Mouse (Mus musculus) heart, embryonic 16.5 days (tissue): ENCODE measurements around the gene Ldhb. TPM values are rescaled to one million over a fixed set of nuclear protein-coding genes. Genes with fewer than 3 reads are reported as not detected.
"Not testable (repeated sequence)": the region's sequence is repeated elsewhere in the genome, so short reads cannot be mapped to it uniquely, and the experiment has no call there.

ENCODE experiments used
- ATAC-seq: fragments of 200-750 bp; cut with Nextera tagmentation; replicated peaks from 2 replicates; pipeline ENCODE4 v1.8.0; 2017; ENCODE audit warnings: moderate number of reproducible peaks; ENCODE audit not compliant: insufficient read depth, low FRiP score; ENCODE audit errors: extremely low read depth
- H3K27ac ChIP-seq: fragments of 300-500 bp; sonication (generic); 2 replicates; pipeline ENCODE4 v1.5.1; 2014; ENCODE audit warnings: mild to moderate bottlenecking, low read length, control low read depth, moderate library complexity
- H3K27me3 ChIP-seq: fragments of 300-500 bp; sonication (generic); 2 replicates; pipeline ENCODE4 v1.6.1; 2014; ENCODE audit warnings: low read length, mixed read lengths; ENCODE audit not compliant: control insufficient read depth, insufficient read depth
- H3K36me3 ChIP-seq: fragments of 300-500 bp; sonication (generic); 2 replicates; pipeline ENCODE4 v1.6.1; 2014; ENCODE audit not compliant: control insufficient read depth, insufficient read depth
- H3K4me1 ChIP-seq: fragments of 300-500 bp; sonication (generic); 2 replicates; pipeline ENCODE4 v1.6.1; 2014; ENCODE audit warnings: low read length, mixed read lengths; ENCODE audit not compliant: control insufficient read depth, insufficient read depth
- H3K4me2 ChIP-seq: fragments of 300-500 bp; sonication (generic); 2 replicates; pipeline ENCODE4 v1.6.1; 2014; ENCODE audit warnings: low read depth, mild to moderate bottlenecking, control low read depth, low read length
- H3K4me3 ChIP-seq: fragments of 300-500 bp; sonication (generic); 2 replicates; pipeline ENCODE4 v1.5.1; 2014; ENCODE audit warnings: mild to moderate bottlenecking, control low read depth, low read length
- H3K9ac ChIP-seq: fragments of 300-500 bp; sonication (generic); 2 replicates; pipeline ENCODE4 v1.6.1; 2014; ENCODE audit warnings: low read length, control low read depth
- H3K9me3 ChIP-seq: fragments of 300-500 bp; sonication (generic); replicated peaks from 2 replicates; pipeline ENCODE4 v1.6.1; 2016; ENCODE audit warnings: low read length; ENCODE audit not compliant: control insufficient read depth
- WGBS: fragments of 180-500 bp; shearing (Covaris S2); extraction: QIAGEN DNeasy Blood & Tissue Kit; methylation state at CpG from one replicate; pipeline ENCODE4 v1.1.7; 2014; 5-methylcytosine and 5-hydroxymethylcytosine counted together
- polyA plus RNA-seq: library from polyadenylated mRNA; unstranded; fragments of >200 nt; fragmentation: Nextera tagmentation; extraction: Ambion mirVana; gene quantifications from 2 replicates; pipeline ENCODE4 v1.2.1, GENCODE M21; 2015

The Ldhb gene
- polyA plus RNA-seq, 1 experiment from 2014 or later = 1,779 TPM

- Histone ChIP-seq H3K4me1 (peaks cover 26% of the 10 kb centered on the region), H3K36me3 (peaks cover 22% of the 10 kb centered on the region), H3K4me2 (peak overlapping the region; percentile 81), H3K27ac (peak overlapping the region; percentile 97), H3K9ac (peak overlapping the region; percentile 92), H3K4me3 (peak overlapping the region; percentile 86), H3K27me3 (no peaks in the 10 kb centered on the region), H3K9me3 (no peaks in the 10 kb centered on the region)
- no peak for ATAC-seq
- WGBS = 9% methylated on average over 10 of the region's 10 CpGs
Measured at GRCm38 (mm10) chr6:142506338-142507032, 1.3 kb downstream of the Ldhb start.

- H3K9ac ChIP-seq = peak overlapping the region; percentile 21
- no peak for ATAC-seq
- peaks cover 17% of the 10 kb centered on the region for H3K4me1 ChIP-seq
- no peak overlapping the region; the same call in 1 of the 2 replicates for H3K27ac ChIP-seq
- no peaks in the 10 kb centered on the region for H3K27me3 ChIP-seq
- H3K4me2 ChIP-seq = peak overlapping the region; percentile 52
- H3K9me3 ChIP-seq = no peaks in the 10 kb centered on the region
- H3K4me3 ChIP-seq = peak overlapping the region; percentile 29
- peaks cover 42% of the 10 kb centered on the region for H3K36me3 ChIP-seq
- WGBS = 77% methylated on average over 8 of the region's 8 CpGs
Measured at GRCm38 (mm10) chr6:142503601-142504000, 4.2 kb downstream of the Ldhb start.

- peaks cover 10% of the 10 kb centered on the region for H3K4me1 ChIP-seq
- peaks cover 52% of the 10 kb centered on the region for H3K36me3 ChIP-seq
- H3K9me3 ChIP-seq = no peaks in the 10 kb centered on the region
- H3K27me3 ChIP-seq = no peaks in the 10 kb centered on the region
- H3K4me2 ChIP-seq = no peak overlapping the region
- no peak overlapping the region for H3K9ac ChIP-seq
- H3K4me3 ChIP-seq = no peak overlapping the region
- H3K27ac ChIP-seq = no peak overlapping the region
- WGBS = 83% methylated on average over 10 of the region's 10 CpGs
- no peak for ATAC-seq
Measured at GRCm38 (mm10) chr6:142502519-142503125, 5.1 kb downstream of the Ldhb start.

GRCm38 (mm10) chr6:142490114-142490513 lies 17.6 kb downstream of the Ldhb start:
- not testable (repeated sequence) for H3K4me3 ChIP-seq, H3K9ac ChIP-seq, H3K27me3 ChIP-seq, ATAC-seq, H3K4me2 ChIP-seq, H3K9me3 ChIP-seq, H3K27ac ChIP-seq, H3K4me1 ChIP-seq
- WGBS = 89% methylated on average over 6 of the region's 6 CpGs
- H3K36me3 ChIP-seq = peaks cover 54% of the 10 kb centered on the region

- ATAC-seq = no peak
- Histone ChIP-seq H3K4me3 (no peak overlapping the region), H3K4me1 (peaks cover 10% of the 10 kb centered on the region), H3K9me3 (no peaks in the 10 kb centered on the region), H3K27me3 (no peaks in the 10 kb centered on the region), H3K27ac (no peak overlapping the region), H3K36me3 (peaks cover 38% of the 10 kb centered on the region), H3K4me2 (no peak overlapping the region), H3K9ac (no peak overlapping the region)
- WGBS = 80% methylated on average over 9 of the region's 9 CpGs
Measured at GRCm38 (mm10) chr6:142487638-142488037, 20.1 kb downstream of the Ldhb start.

GRCm38 (mm10) chr6:142485478-142486123 lies 22.2 kb downstream of the Ldhb start:
- Histone ChIP-seq H3K4me2 (peak overlapping the region; percentile 58), H3K36me3 (peaks cover 23% of the 10 kb centered on the region), H3K9ac (peak overlapping the region; percentile 22; the same call in 1 of the 2 replicates), H3K9me3 (no peaks in the 10 kb centered on the region), H3K4me1 (peaks cover 10% of the 10 kb centered on the region), H3K27ac (peak overlapping the region; percentile 87), H3K27me3 (no peaks in the 10 kb centered on the region), H3K4me3 (no peak overlapping the region)
- ATAC-seq = peak; percentile 81
- 69% methylated on average over 4 of the region's 4 CpGs for WGBS

GRCm38 (mm10) chr6:142477239-142477638 lies 30.5 kb downstream of the Ldhb start:
- WGBS = 72% methylated on average over 7 of the region's 7 CpGs
- no peaks in the 10 kb centered on the region for H3K27me3 ChIP-seq
- no peak overlapping the region for H3K9ac ChIP-seq
- H3K27ac ChIP-seq = no peak overlapping the region
- H3K4me3 ChIP-seq = no peak overlapping the region
- no peaks in the 10 kb centered on the region for H3K9me3 ChIP-seq
- H3K4me2 ChIP-seq = no peak overlapping the region
- H3K36me3 ChIP-seq = no peaks in the 10 kb centered on the region
- no peaks in the 10 kb centered on the region for H3K4me1 ChIP-seq
- ATAC-seq = no peak

- H3K4me2 ChIP-seq = no peak within 1 kb of the TSS
- H3K4me3 ChIP-seq = no peak within 1 kb of the TSS
- H3K27me3 ChIP-seq = no peaks in the 10 kb centered on the region
- 61% methylated on average over 4 of the region's 4 CpGs for whole genome bisulfite sequencing
- H3K9ac ChIP-seq = no peak within 1 kb of the TSS
- H3K27ac ChIP-seq = no peak within 1 kb of the TSS
- H3K36me3 ChIP-seq = no peaks in the 10 kb centered on the region
- no peaks in the 10 kb centered on the region for H3K9me3 ChIP-seq
- no peak for ATAC-seq
- H3K4me1 ChIP-seq = no peaks in the 10 kb centered on the region
Measured at GRCm38 (mm10) chr6:142472801-142473203, 35.0 kb downstream of the Ldhb start, which contains the start of gene Gys2. Gys2 (minus strand) TSS chr6:142473109.

GRCm38 (mm10) chr6:142471141-142471540 lies 36.6 kb downstream of the Ldhb start:
- WGBS = 77% methylated on average over 8 of the region's 8 CpGs
- H3K9me3 ChIP-seq = no peaks in the 10 kb centered on the region
- no peak for ATAC-seq

More at GRCm38 (mm10) chr6:142471141-142471540, 36.6 kb downstream of the Ldhb start:
- Histone ChIP-seq H3K4me1 (no peaks in the 10 kb centered on the region), H3K4me2 (no peak overlapping the region), H3K36me3 (no peaks in the 10 kb centered on the region), H3K4me3 (no peak overlapping the region), H3K27ac (no peak overlapping the region), H3K27me3 (no peaks in the 10 kb centered on the region), H3K9ac (no peak overlapping the region)
